ENCODE assay signal across 8 mouse cellular contexts in the genomic region with DNA sequence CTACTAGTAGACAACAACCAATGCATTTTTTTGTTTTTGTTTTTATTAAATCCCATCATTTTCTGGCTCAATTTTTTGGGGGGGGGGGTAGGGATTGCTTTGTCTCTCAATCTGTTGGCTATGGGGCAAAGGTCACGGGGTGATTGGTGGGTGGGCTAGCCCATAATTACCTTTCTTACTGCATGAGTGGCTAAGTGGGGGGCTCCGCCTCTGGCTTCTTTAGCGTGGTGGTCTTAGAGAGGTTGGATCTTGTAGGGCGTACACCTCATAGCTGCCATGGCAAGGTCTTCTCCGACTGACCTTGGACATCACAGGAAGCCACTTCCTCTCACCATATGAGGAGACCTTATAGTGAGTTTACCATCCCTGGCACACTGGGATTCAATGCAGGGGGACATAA.
DNase-seq lines count a peak whose midpoint lies in the region; ATAC-seq and TF ChIP-seq lines count a peak whose summit lies in the region.

No protein-coding gene starts in this region.

- peak overlapping the region; percentile 42 for H3K4me3 ChIP-seq in lung, embryonic 16.5 days (ENCODE audit: low read length)
- H3K4me3 ChIP-seq in limb, embryonic 12.5 days (replicated peaks) = peak overlapping the region; percentile 28; the same call in 1 of the 2 replicates
- H3K4me3 ChIP-seq in olfactory bulb, adult 2 months (ENCODE audit: insufficient read depth, low read depth, low read length) = peak overlapping the region; percentile 36; the same call in 1 of the 2 replicates

- H3K9me3 ChIP-seq in lung, embryonic 16.5 days (ENCODE audit: control insufficient read depth, low read length) = no peaks in the 10 kb centered on the region
- no peaks in the 10 kb centered on the region for H3K9me3 ChIP-seq in limb, embryonic 12.5 days

- DNase-seq in cerebellum, adult 11 months = peak; percentile 8
- DNase-seq in cerebellum, adult 18-20 months = no peak
- DNase-seq in lung, postnatal 36 days = no peak
- no peak for DNase-seq in right cerebral cortex, postnatal 25 days
- no peak for DNase-seq in urinary bladder, postnatal 10 days (ENCODE audit: low spot score)

- 86% methylated on average over 5 of the region's 5 CpGs for WGBS in lung, embryonic 16.5 days
- 70% methylated on average over 5 of the region's 5 CpGs for WGBS in limb, embryonic 12.5 days
- 86% methylated on average over 5 of the region's 5 CpGs for WGBS in olfactory bulb, adult 2 months

- H3K27ac ChIP-seq in lung, embryonic 16.5 days (ENCODE audit: low read length) = peak overlapping the region; percentile 76; the same call in 1 of the 2 replicates
- H3K27ac ChIP-seq in limb, embryonic 12.5 days = no peak overlapping the region
- H3K27ac ChIP-seq in olfactory bulb, adult 2 months (ENCODE audit: insufficient read depth, low read depth, low read length) = no peak overlapping the region

- H3K36me3 ChIP-seq in lung, embryonic 16.5 days (ENCODE audit: control insufficient read depth, insufficient read depth, low read length) = no peaks in the 10 kb centered on the region
- no peaks in the 10 kb centered on the region for H3K36me3 ChIP-seq in limb, embryonic 12.5 days

- TF ChIP-seq CTCF in olfactory bulb, adult 2 months (IDR thresholded peaks at IDR 0.05; ENCODE audit: insufficient read depth, low read depth, low read length) = no peak

- peak overlapping the region; percentile 66; the same call in 1 of the 2 replicates for H3K9ac ChIP-seq in lung, embryonic 16.5 days (ENCODE audit: low read length)
- H3K9ac ChIP-seq in limb, embryonic 12.5 days (replicated peaks) = no peak overlapping the region

- TF ChIP-seq POLR2A in olfactory bulb, adult 2 months (IDR thresholded peaks at IDR 0.05; ENCODE audit: insufficient read depth, low read depth, low read length) = no peak

- no peaks in the 10 kb centered on the region for H3K27me3 ChIP-seq in lung, embryonic 16.5 days (ENCODE audit: control insufficient read depth, insufficient read depth, low read depth, low read length)
- peaks cover 52% of the 10 kb centered on the region for H3K27me3 ChIP-seq in limb, embryonic 12.5 days

- H3K4me1 ChIP-seq in lung, embryonic 16.5 days (replicated peaks; ENCODE audit: control insufficient read depth, insufficient read depth, low read length) = peaks cover 22% of the 10 kb centered on the region
- peaks cover 70% of the 10 kb centered on the region for H3K4me1 ChIP-seq in limb, embryonic 12.5 days (replicated peaks)
- H3K4me1 ChIP-seq in olfactory bulb, adult 2 months (ENCODE audit: control insufficient read depth, insufficient read depth, low read length) = peaks cover 7% of the 10 kb centered on the region

- peak overlapping the region; percentile 70 for H3K4me2 ChIP-seq in lung, embryonic 16.5 days (ENCODE audit: low read depth, low read length)
- H3K4me2 ChIP-seq in limb, embryonic 12.5 days = peak overlapping the region; percentile 59

- no peak for ATAC-seq in lung, embryonic 16.5 days (ENCODE audit: low read depth)
- ATAC-seq in limb, embryonic 12.5 days (ENCODE audit: insufficient number of reproducible peaks, insufficient read depth, low FRiP score, low TSS enrichment, low read depth) = no peak
